Mouse (Mus musculus) E14TG2a.4 (cell line): ENCODE data around the gene Chil5.
"Not testable (repeated sequence)": the region's sequence is repeated elsewhere in the genome, so short reads cannot be mapped to it uniquely, and the experiment has no call there.

ENCODE experiments used
- H3K27me3 ChIP-seq: 2 replicates; pipeline ENCODE4 v1.6.1; 2014; ENCODE audit warnings: low read length, control low read depth; ENCODE audit not compliant: insufficient read depth
- H3K36me3 ChIP-seq: 2 replicates; pipeline ENCODE4 v1.6.1; 2014; ENCODE audit warnings: low read length, control low read depth; ENCODE audit not compliant: insufficient read depth
- H3K4me1 ChIP-seq: replicated peaks from 2 replicates; pipeline ENCODE4 v1.6.1; 2014; ENCODE audit warnings: low read depth, low read length, control low read depth
- H3K4me3 ChIP-seq: replicated peaks from 2 replicates; pipeline ENCODE4 v1.5.1; 2014; ENCODE audit warnings: mild to moderate bottlenecking, low read length
- H3K9me3 ChIP-seq: 2 replicates; pipeline ENCODE4 v1.6.1; 2014; ENCODE audit warnings: low read length, control low read depth
- CTCF ChIP-seq: conservative IDR thresholded peaks from 2 replicates; pipeline ENCODE4 v1.5.1; 2014; ENCODE audit warnings: low read length
- NANOG ChIP-seq: IDR thresholded peaks from 2 replicates; pipeline ENCODE4 v1.6.1; 2014; ENCODE audit warnings: borderline replicate concordance, low read length, mixed read lengths
- POU5F1 ChIP-seq: IDR thresholded peaks from 2 replicates; pipeline ENCODE4 v1.6.1; 2014; ENCODE audit warnings: low read length, borderline replicate concordance

Chil5 gene

GRCm38 (mm10) chr3:106014546-106014945 lies 18.1 kb downstream of the Chil5 start, which contains the start of gene Pifo:
Pifo (minus strand) TSS chr3:106014646.
- Histone ChIP-seq H3K27me3 (no peaks in the 10 kb centered on the region), H3K4me1 (no peaks in the 10 kb centered on the region), H3K9me3 (no peaks in the 10 kb centered on the region), H3K36me3 (no peaks in the 10 kb centered on the region), H3K4me3 (no peak within 1 kb of the TSS)
- TF ChIP-seq CTCF: no peak
- TF ChIP-seq POU5F1: no peak
- no peak for TF ChIP-seq NANOG

- not testable (repeated sequence) for H3K36me3 ChIP-seq, H3K9me3 ChIP-seq, H3K4me3 ChIP-seq, H3K27me3 ChIP-seq
- H3K4me1 ChIP-seq: peaks cover 12% of the 10 kb centered on the region
Observed at GRCm38 (mm10) chr3:106003360-106003759, 29.3 kb downstream of the Chil5 start.

- Histone ChIP-seq H3K9me3 (no peaks in the 10 kb centered on the region), H3K4me3 (peak overlapping the region; percentile 54), H3K36me3 (no peaks in the 10 kb centered on the region), H3K4me1 (peaks cover 12% of the 10 kb centered on the region), H3K27me3 (no peaks in the 10 kb centered on the region)
- TF ChIP-seq CTCF (no peak), NANOG (no peak), POU5F1 (no peak)
Observed at GRCm38 (mm10) chr3:106001416-106002370, 30.9 kb downstream of the Chil5 start.

- Histone ChIP-seq H3K9me3 (no peaks in the 10 kb centered on the region), H3K27me3 (no peaks in the 10 kb centered on the region), H3K4me3 (peak overlapping the region; percentile 54), H3K36me3 (no peaks in the 10 kb centered on the region), H3K4me1 (peaks cover 12% of the 10 kb centered on the region)
- no peak for TF ChIP-seq NANOG
- no peak for TF ChIP-seq CTCF
- TF ChIP-seq POU5F1: no peak
Observed at GRCm38 (mm10) chr3:106000707-106001375, 31.8 kb downstream of the Chil5 start.

GRCm38 (mm10) chr3:105994730-105995129 lies 37.9 kb downstream of the Chil5 start:
- Histone ChIP-seq H3K36me3 (no peaks in the 10 kb centered on the region), H3K4me3 (no peak overlapping the region)
- no peak for TF ChIP-seq CTCF
- no peak for TF ChIP-seq POU5F1
- TF ChIP-seq NANOG: no peak

GRCm38 (mm10) chr3:105991653-105992283 lies 40.8 kb downstream of the Chil5 start:
- H3K36me3 ChIP-seq: no peaks in the 10 kb centered on the region
- H3K9me3 ChIP-seq: no peaks in the 10 kb centered on the region
- H3K4me1 ChIP-seq: peaks cover 10% of the 10 kb centered on the region; the same call in 1 of the 2 replicates
- no peak for TF ChIP-seq POU5F1
- peak; percentile 23; the same call in 1 of the 2 replicates for TF ChIP-seq CTCF
- TF ChIP-seq NANOG: no peak
- no peak overlapping the region for H3K4me3 ChIP-seq
- no peaks in the 10 kb centered on the region for H3K27me3 ChIP-seq

More at GRCm38 (mm10) chr3:105994730-105995129, 37.9 kb downstream of the Chil5 start:
- peaks cover 7% of the 10 kb centered on the region; the same call in 1 of the 2 replicates for H3K4me1 ChIP-seq
- no peaks in the 10 kb centered on the region for H3K27me3 ChIP-seq
- no peaks in the 10 kb centered on the region for H3K9me3 ChIP-seq

- not testable (repeated sequence) for H3K36me3 ChIP-seq, H3K9me3 ChIP-seq, H3K4me1 ChIP-seq, H3K27me3 ChIP-seq, H3K4me3 ChIP-seq
Observed at GRCm38 (mm10) chr3:105989611-105990010, 43.0 kb downstream of the Chil5 start.

GRCm38 (mm10) chr3:105974174-105974573 lies 58.4 kb downstream of the Chil5 start:
- TF ChIP-seq POU5F1 (no peak), NANOG (no peak), CTCF (no peak)
- H3K4me3 ChIP-seq: no peak overlapping the region
- H3K9me3 ChIP-seq: no peaks in the 10 kb centered on the region
- peaks cover 25% of the 10 kb centered on the region for H3K36me3 ChIP-seq
- peaks cover 15% of the 10 kb centered on the region for H3K4me1 ChIP-seq
- no peaks in the 10 kb centered on the region for H3K27me3 ChIP-seq
